Mouse (Mus musculus) heart, embryonic 12.5 days (tissue): ENCODE results near the gene Fasl. TPM values are rescaled to one million over a fixed set of nuclear protein-coding genes. Genes with fewer than 3 reads are reported as not detected.

Source experiments
- ATAC-seq: fragments of 200-750 bp; cut with Nextera tagmentation; 2 replicates; pipeline ENCODE4 v1.8.0; 2017; ENCODE audit warnings: moderate TSS enrichment, moderate library complexity; ENCODE audit not compliant: insufficient number of reproducible peaks, low FRiP score
- H3K27ac ChIP-seq: fragments of 300-500 bp; sonication (generic); 2 replicates; pipeline ENCODE4 v1.5.1; 2016; ENCODE audit warnings: mild to moderate bottlenecking, moderate library complexity; ENCODE audit not compliant: poor library complexity, severe bottlenecking
- H3K27me3 ChIP-seq: fragments of 300-500 bp; sonication (generic); replicated peaks from 2 replicates; pipeline ENCODE4 v1.6.1; 2016; ENCODE audit warnings: mild to moderate bottlenecking, moderate library complexity
- H3K36me3 ChIP-seq: fragments of 300-500 bp; sonication (generic); 2 replicates; pipeline ENCODE4 v1.6.1; 2016; ENCODE audit warnings: mild to moderate bottlenecking, moderate library complexity
- H3K4me1 ChIP-seq: fragments of 300-500 bp; sonication (generic); replicated peaks from 2 replicates; pipeline ENCODE4 v1.6.1; 2016; ENCODE audit warnings: mild to moderate bottlenecking
- H3K4me2 ChIP-seq: fragments of 300-500 bp; sonication (generic); 2 replicates; pipeline ENCODE4 v1.6.1; 2016; ENCODE audit warnings: mild to moderate bottlenecking, moderate library complexity
- H3K4me3 ChIP-seq: fragments of 300-500 bp; sonication (generic); 2 replicates; pipeline ENCODE4 v1.5.1; 2016; ENCODE audit warnings: mild to moderate bottlenecking
- H3K9ac ChIP-seq: fragments of 300-500 bp; sonication (generic); 2 replicates; pipeline ENCODE4 v1.6.1; 2016; ENCODE audit warnings: mild to moderate bottlenecking, moderate library complexity
- H3K9me3 ChIP-seq: fragments of 300-500 bp; sonication (generic); replicated peaks from 2 replicates; pipeline ENCODE4 v1.6.1; 2016; ENCODE audit warnings: mild to moderate bottlenecking, moderate library complexity
- WGBS: fragments of 180-500 bp; shearing (Covaris S2); methylation state at CpG from one replicate; pipeline ENCODE4 v1.1.7; 2016; 5-methylcytosine and 5-hydroxymethylcytosine counted together
- polyA plus RNA-seq: library from polyadenylated mRNA; unstranded; fragments of >200 nt; fragmentation: Nextera tagmentation; extraction: Ambion mirVana; gene quantifications from 2 replicates; pipeline ENCODE4 v1.2.1, GENCODE M21; 2016

The Fasl gene
- polyA plus RNA-seq, 1 experiment from 2014 or later = not detected

DNA sequence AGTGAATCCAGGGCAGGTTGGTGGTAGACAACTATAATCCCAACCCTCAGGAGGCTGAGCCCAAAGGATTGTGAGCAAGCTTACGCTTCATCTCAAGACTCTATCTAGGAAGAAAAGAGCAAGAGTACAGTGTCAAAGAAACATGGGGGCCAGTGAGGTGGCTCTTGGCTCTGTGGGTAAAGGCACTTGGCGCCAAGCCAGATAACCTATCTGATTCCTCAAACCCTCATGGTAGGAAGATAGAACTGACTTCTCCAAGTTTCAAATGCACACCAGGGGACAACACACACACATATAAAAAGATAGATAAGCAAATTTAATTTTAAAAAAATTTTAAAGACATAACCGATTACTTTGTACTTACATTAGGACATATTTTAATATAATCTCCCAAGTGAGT, 52.0 kb downstream of the Fasl start:
- no peak for ATAC-seq
- Histone ChIP-seq H3K27ac (no peak overlapping the region), H3K4me2 (no peak overlapping the region), H3K4me3 (no peak overlapping the region), H3K4me1 (no peaks in the 10 kb centered on the region), H3K27me3 (no peaks in the 10 kb centered on the region; the same call in 1 of the 2 replicates), H3K36me3 (no peaks in the 10 kb centered on the region), H3K9me3 (no peaks in the 10 kb centered on the region), H3K9ac (no peak overlapping the region)
- WGBS = 76% methylated on average over 3 of the region's 3 CpGs

- Histone ChIP-seq H3K27me3 (no peaks in the 10 kb centered on the region; the same call in 1 of the 2 replicates), H3K27ac (no peak overlapping the region), H3K4me2 (no peak overlapping the region), H3K4me1 (no peaks in the 10 kb centered on the region), H3K9ac (no peak overlapping the region), H3K36me3 (no peaks in the 10 kb centered on the region), H3K4me3 (no peak overlapping the region), H3K9me3 (no peaks in the 10 kb centered on the region)
- WGBS = 48% methylated on average over 11 of the region's 11 CpGs
- ATAC-seq = no peak
Observed at GRCm38 (mm10) chr1:161735465-161736046, 52.7 kb downstream of the Fasl start.

GRCm38 (mm10) chr1:161734741-161735211, 53.5 kb downstream of the Fasl start:
- ATAC-seq = no peak
- Histone ChIP-seq H3K27ac (no peak overlapping the region), H3K36me3 (no peaks in the 10 kb centered on the region), H3K9ac (no peak overlapping the region), H3K4me2 (no peak overlapping the region), H3K9me3 (no peaks in the 10 kb centered on the region), H3K27me3 (no peaks in the 10 kb centered on the region; the same call in 1 of the 2 replicates), H3K4me3 (no peak overlapping the region), H3K4me1 (no peaks in the 10 kb centered on the region)
- 79% methylated on average over 14 of the region's 14 CpGs for WGBS

DNA sequence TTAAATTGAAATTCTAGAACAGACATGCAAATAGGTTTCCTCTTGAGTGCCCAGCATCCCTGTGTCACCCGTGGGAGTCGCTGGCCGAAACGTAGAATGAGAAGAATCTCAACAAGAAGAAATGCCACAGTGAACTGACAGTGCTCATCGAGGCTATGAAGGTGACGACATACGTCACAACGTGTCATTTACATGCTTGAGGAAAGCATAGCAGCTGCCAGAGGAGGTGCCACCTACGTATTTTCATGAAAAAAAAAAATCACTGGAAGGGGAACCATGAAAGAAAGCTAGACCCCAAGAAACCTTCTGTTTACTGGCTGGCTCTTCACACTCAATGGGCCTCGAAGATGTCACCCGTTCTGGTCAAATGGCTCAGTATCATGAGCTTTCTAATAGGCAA, 54.0 kb downstream of the Fasl start:
- Histone ChIP-seq H3K4me1 (no peaks in the 10 kb centered on the region), H3K27me3 (no peaks in the 10 kb centered on the region; the same call in 1 of the 2 replicates), H3K9me3 (no peaks in the 10 kb centered on the region), H3K4me2 (no peak overlapping the region), H3K4me3 (no peak overlapping the region), H3K27ac (no peak overlapping the region), H3K9ac (no peak overlapping the region), H3K36me3 (no peaks in the 10 kb centered on the region)
- 77% methylated on average over 11 of the region's 11 CpGs for WGBS
- ATAC-seq = no peak

Other genes starting within 250 kb of the Fasl start
- 26.2 and 28.2 TPM in 2 replicates for gene Suco, start 88.2 kb upstream of the Fasl start, polyA plus RNA-seq
- gene Pigc, start 180.7 kb upstream of the Fasl start, polyA plus RNA-seq = 22.5 and 23.4 TPM in 2 replicates
- gene 4930558K02Rik, start 191.1 kb upstream of the Fasl start, polyA plus RNA-seq = not detected in 2 replicates